Mouse (Mus musculus): ENCODE data around the gene Ppp5c.

Ppp5c gene

GRCm38 (mm10) chr7:17054325-17054989, 26.7 kb upstream of the Ppp5c start:
- no peak for DNase-seq (ENCODE audit: low spot score)

GRCm38 (mm10) chr7:17050933-17051594, 23.3 kb upstream of the Ppp5c start:
- DNase-seq (ENCODE audit: low spot score): peak; percentile 79

- DNase-seq (ENCODE audit: low spot score): no peak
These were observed 22.8 kb upstream of the Ppp5c start for GRCm38 (mm10) chr7:17050491-17050890.

- DNase-seq (ENCODE audit: low spot score): no peak
These were observed 20.9 kb upstream of the Ppp5c start for GRCm38 (mm10) chr7:17048431-17049190.

- no peak for DNase-seq (ENCODE audit: low spot score)
These were observed 19.4 kb upstream of the Ppp5c start for GRCm38 (mm10) chr7:17047041-17047682.

- DNase-seq (ENCODE audit: low spot score): no peak
These were observed 18.0 kb upstream of the Ppp5c start for GRCm38 (mm10) chr7:17045743-17046142.

- DNase-seq (ENCODE audit: low spot score): no peak
These were observed 11.6 kb upstream of the Ppp5c start for GRCm38 (mm10) chr7:17039373-17039772.

- DNase-seq (ENCODE audit: low spot score): no peak
These were observed 10.4 kb upstream of the Ppp5c start for GRCm38 (mm10) chr7:17038018-17038695.

GRCm38 (mm10) chr7:17030239-17030638, 2.5 kb upstream of the Ppp5c start:
- no peak for DNase-seq (ENCODE audit: low spot score)

GRCm38 (mm10) chr7:17028923-17029322, 1.2 kb upstream of the Ppp5c start:
- no peak for DNase-seq (ENCODE audit: low spot score)

GRCm38 (mm10) chr7:17026710-17027587, 775 bp downstream of the Ppp5c start:
- DNase-seq (ENCODE audit: low spot score): peak; percentile 82

GRCm38 (mm10) chr7:17025896-17026622, 1.7 kb downstream of the Ppp5c start:
- no peak for DNase-seq (ENCODE audit: low spot score)

- DNase-seq (ENCODE audit: low spot score): no peak
These were observed 2.2 kb downstream of the Ppp5c start for GRCm38 (mm10) chr7:17025505-17025894.

- DNase-seq (ENCODE audit: low spot score): no peak
These were observed 2.8 kb downstream of the Ppp5c start for GRCm38 (mm10) chr7:17024814-17025504.

GRCm38 (mm10) chr7:17024141-17024540, 3.6 kb downstream of the Ppp5c start:
- no peak for DNase-seq (ENCODE audit: low spot score)

GRCm38 (mm10) chr7:17023701-17024100, 4.0 kb downstream of the Ppp5c start:
- DNase-seq (ENCODE audit: low spot score): no peak

GRCm38 (mm10) chr7:17022176-17022575, 5.5 kb downstream of the Ppp5c start:
- no peak for DNase-seq (ENCODE audit: low spot score)

GRCm38 (mm10) chr7:17019426-17020166, 8.1 kb downstream of the Ppp5c start:
- no peak for DNase-seq (ENCODE audit: low spot score)

GRCm38 (mm10) chr7:17017921-17018320, 9.8 kb downstream of the Ppp5c start:
- DNase-seq (ENCODE audit: low spot score): no peak
